Mouse (Mus musculus): Measurements from ENCODE around the gene Fam206a. TPM values are rescaled to one million over a fixed set of nuclear protein-coding genes. Genes with fewer than 3 reads are reported as not detected.

Fam206a gene
- polyA plus RNA-seq, 1 experiment from 2014 or later = 17.6 TPM

GRCm38 (mm10) chr4:56831013-56831609, 29.0 kb downstream of the Fam206a start:
- Histone ChIP-seq H3K4me3 (ENCODE audit: low read depth, low read length) (no peak overlapping the region), H3K36me3 (ENCODE audit: control insufficient read depth, insufficient read depth, low read length) (peaks cover 28% of the 10 kb centered on the region), H3K27me3 (replicated peaks; ENCODE audit: control insufficient read depth, insufficient read depth, low read length) (no peaks in the 10 kb centered on the region), H3K9ac (ENCODE audit: low read depth, low read length) (no peak overlapping the region), H3K9me3 (ENCODE audit: control insufficient read depth, low read length) (no peaks in the 10 kb centered on the region), H3K4me1 (ENCODE audit: control insufficient read depth, insufficient read depth, low read length) (0 out of 2 replicates have a peak, but pooled peaks cover 6% of the 10 kb centered on the region), H3K4me2 (ENCODE audit: low read depth, low read length) (no peak overlapping the region), H3K27ac (replicated peaks; ENCODE audit: low read depth, low read length) (no peak overlapping the region)
- WGBS = 58% methylated on average over 13 of the region's 13 CpGs
- ATAC-seq (ENCODE audit: low read depth) (no peak), DNase-seq (ENCODE audit: low spot score) (no peak)

GRCm38 (mm10) chr4:56831998-56832397, 29.9 kb downstream of the Fam206a start:
- H3K4me3 ChIP-seq (ENCODE audit: low read depth, low read length) = no peak overlapping the region
- peaks cover 25% of the 10 kb centered on the region for H3K36me3 ChIP-seq (ENCODE audit: control insufficient read depth, insufficient read depth, low read length)
- 0 out of 2 replicates have a peak, but pooled peaks cover 6% of the 10 kb centered on the region for H3K4me1 ChIP-seq (ENCODE audit: control insufficient read depth, insufficient read depth, low read length)
- H3K4me2 ChIP-seq (ENCODE audit: low read depth, low read length) = no peak overlapping the region
- H3K9ac ChIP-seq (ENCODE audit: low read depth, low read length) = no peak overlapping the region
- ATAC-seq (ENCODE audit: low read depth) (no peak), DNase-seq (ENCODE audit: low spot score) (no peak)
- 88% methylated on average over 7 of the region's 7 CpGs for WGBS
- H3K27me3 ChIP-seq (replicated peaks; ENCODE audit: control insufficient read depth, insufficient read depth, low read length) = no peaks in the 10 kb centered on the region
- H3K9me3 ChIP-seq (ENCODE audit: control insufficient read depth, low read length) = no peaks in the 10 kb centered on the region
- H3K27ac ChIP-seq (replicated peaks; ENCODE audit: low read depth, low read length) = no peak overlapping the region

- Histone ChIP-seq H3K4me3 (ENCODE audit: low read depth, low read length) (no peak overlapping the region), H3K4me1 (ENCODE audit: control insufficient read depth, insufficient read depth, low read length) (no peaks in the 10 kb centered on the region), H3K9me3 (ENCODE audit: control insufficient read depth, low read length) (no peaks in the 10 kb centered on the region), H3K4me2 (ENCODE audit: low read depth, low read length) (no peak overlapping the region), H3K27me3 (replicated peaks; ENCODE audit: control insufficient read depth, insufficient read depth, low read length) (no peaks in the 10 kb centered on the region), H3K36me3 (ENCODE audit: control insufficient read depth, insufficient read depth, low read length) (peaks cover 25% of the 10 kb centered on the region; the same call in 1 of the 2 replicates), H3K9ac (ENCODE audit: low read depth, low read length) (no peak overlapping the region), H3K27ac (replicated peaks; ENCODE audit: low read depth, low read length) (no peak overlapping the region)
- WGBS = 65% methylated on average over 6 of the region's 6 CpGs
- no peak for ATAC-seq (ENCODE audit: low read depth)
- no peak for DNase-seq (ENCODE audit: low spot score)
These were observed 35.5 kb downstream of the Fam206a start for GRCm38 (mm10) chr4:56837661-56838060.

- Histone ChIP-seq H3K9ac (ENCODE audit: low read depth, low read length) (no peak overlapping the region), H3K9me3 (ENCODE audit: control insufficient read depth, low read length) (0 out of 2 replicates have a peak, but pooled peaks cover 5% of the 10 kb centered on the region), H3K4me2 (ENCODE audit: low read depth, low read length) (no peak overlapping the region), H3K27me3 (replicated peaks; ENCODE audit: control insufficient read depth, insufficient read depth, low read length) (no peaks in the 10 kb centered on the region), H3K36me3 (ENCODE audit: control insufficient read depth, insufficient read depth, low read length) (peaks cover 31% of the 10 kb centered on the region), H3K4me3 (ENCODE audit: low read depth, low read length) (no peak overlapping the region), H3K27ac (replicated peaks; ENCODE audit: low read depth, low read length) (no peak overlapping the region), H3K4me1 (ENCODE audit: control insufficient read depth, insufficient read depth, low read length) (no peaks in the 10 kb centered on the region)
- 88% methylated on average over 3 of the region's 3 CpGs for WGBS
- DNase-seq (ENCODE audit: low spot score) (no peak), ATAC-seq (ENCODE audit: low read depth) (no peak)
These were observed 38.2 kb downstream of the Fam206a start for GRCm38 (mm10) chr4:56840297-56840696.

- no peak overlapping the region for H3K4me2 ChIP-seq (ENCODE audit: low read depth, low read length)
- H3K4me1 ChIP-seq (ENCODE audit: control insufficient read depth, insufficient read depth, low read length) = no peaks in the 10 kb centered on the region
- peaks cover 23% of the 10 kb centered on the region for H3K36me3 ChIP-seq (ENCODE audit: control insufficient read depth, insufficient read depth, low read length)
- WGBS = 72% methylated on average over 7 of the region's 7 CpGs
- H3K9ac ChIP-seq (ENCODE audit: low read depth, low read length) = no peak overlapping the region
- no peak for ATAC-seq (ENCODE audit: low read depth)
- 0 out of 2 replicates have a peak, but pooled peaks cover 5% of the 10 kb centered on the region for H3K9me3 ChIP-seq (ENCODE audit: control insufficient read depth, low read length)
- H3K27me3 ChIP-seq (replicated peaks; ENCODE audit: control insufficient read depth, insufficient read depth, low read length) = no peaks in the 10 kb centered on the region
- no peak for DNase-seq (ENCODE audit: low spot score)
- no peak overlapping the region for H3K27ac ChIP-seq (replicated peaks; ENCODE audit: low read depth, low read length)
- H3K4me3 ChIP-seq (ENCODE audit: low read depth, low read length) = no peak overlapping the region
These were observed 40.4 kb downstream of the Fam206a start for GRCm38 (mm10) chr4:56842501-56842900.

GRCm38 (mm10) chr4:56843963-56844362, 41.8 kb downstream of the Fam206a start:
- H3K9ac ChIP-seq (ENCODE audit: low read depth, low read length) = no peak overlapping the region
- no peaks in the 10 kb centered on the region for H3K27me3 ChIP-seq (replicated peaks; ENCODE audit: control insufficient read depth, insufficient read depth, low read length)
- ATAC-seq (ENCODE audit: low read depth) = no peak
- no peak overlapping the region for H3K4me2 ChIP-seq (ENCODE audit: low read depth, low read length)
- H3K4me1 ChIP-seq (ENCODE audit: control insufficient read depth, insufficient read depth, low read length) = no peaks in the 10 kb centered on the region
- DNase-seq (ENCODE audit: low spot score) = no peak
- WGBS = 93% methylated on average over 2 of the region's 2 CpGs
- peaks cover 15% of the 10 kb centered on the region for H3K36me3 ChIP-seq (ENCODE audit: control insufficient read depth, insufficient read depth, low read length)
- 0 out of 2 replicates have a peak, but pooled peaks cover 5% of the 10 kb centered on the region for H3K9me3 ChIP-seq (ENCODE audit: control insufficient read depth, low read length)
- H3K4me3 ChIP-seq (ENCODE audit: low read depth, low read length) = no peak overlapping the region
- no peak overlapping the region for H3K27ac ChIP-seq (replicated peaks; ENCODE audit: low read depth, low read length)

GRCm38 (mm10) chr4:56844911-56845310, 42.8 kb downstream of the Fam206a start:
- H3K9ac ChIP-seq (ENCODE audit: low read depth, low read length) = no peak overlapping the region
- ATAC-seq (ENCODE audit: low read depth) = no peak

GRCm38 (mm10) chr4:56845896-56846533, 43.9 kb downstream of the Fam206a start:
- H3K27ac ChIP-seq (replicated peaks; ENCODE audit: low read depth, low read length) = no peak overlapping the region
- no peak overlapping the region for H3K4me3 ChIP-seq (ENCODE audit: low read depth, low read length)
- no peak overlapping the region for H3K4me2 ChIP-seq (ENCODE audit: low read depth, low read length)
- 55% methylated on average over 9 of the region's 12 CpGs for WGBS
- H3K36me3 ChIP-seq (ENCODE audit: control insufficient read depth, insufficient read depth, low read length) = peaks cover 12% of the 10 kb centered on the region
- peaks cover 4% of the 10 kb centered on the region; the same call in 1 of the 2 replicates for H3K4me1 ChIP-seq (ENCODE audit: control insufficient read depth, insufficient read depth, low read length)
- 0 out of 2 replicates have a peak, but pooled peaks cover 5% of the 10 kb centered on the region for H3K9me3 ChIP-seq (ENCODE audit: control insufficient read depth, low read length)
- ATAC-seq (ENCODE audit: low read depth) (peak; percentile 78), DNase-seq (ENCODE audit: low spot score) (peak; percentile 55)
- no peak overlapping the region for H3K9ac ChIP-seq (ENCODE audit: low read depth, low read length)
- H3K27me3 ChIP-seq (replicated peaks; ENCODE audit: control insufficient read depth, insufficient read depth, low read length) = no peaks in the 10 kb centered on the region

More at GRCm38 (mm10) chr4:56844911-56845310, 42.8 kb downstream of the Fam206a start:
- 0 out of 2 replicates have a peak, but pooled peaks cover 5% of the 10 kb centered on the region for H3K9me3 ChIP-seq (ENCODE audit: control insufficient read depth, low read length)
- WGBS = 76% methylated on average over 4 of the region's 4 CpGs
- H3K27me3 ChIP-seq (replicated peaks; ENCODE audit: control insufficient read depth, insufficient read depth, low read length) = no peaks in the 10 kb centered on the region
- no peaks in the 10 kb centered on the region for H3K4me1 ChIP-seq (ENCODE audit: control insufficient read depth, insufficient read depth, low read length)
- H3K4me3 ChIP-seq (ENCODE audit: low read depth, low read length) = no peak overlapping the region
- no peak for DNase-seq (ENCODE audit: low spot score)
- H3K27ac ChIP-seq (replicated peaks; ENCODE audit: low read depth, low read length) = no peak overlapping the region
- H3K4me2 ChIP-seq (ENCODE audit: low read depth, low read length) = no peak overlapping the region
- peaks cover 12% of the 10 kb centered on the region for H3K36me3 ChIP-seq (ENCODE audit: control insufficient read depth, insufficient read depth, low read length)
